Mouse (Mus musculus): ENCODE measurements at regions not wholly inside any gene's neighbourhood (a gene's known extent, or its start where the extent isn't known, plus 50 kb on each side); places are given as distances from the start of the nearest gene placed in this dataset.

DNA sequence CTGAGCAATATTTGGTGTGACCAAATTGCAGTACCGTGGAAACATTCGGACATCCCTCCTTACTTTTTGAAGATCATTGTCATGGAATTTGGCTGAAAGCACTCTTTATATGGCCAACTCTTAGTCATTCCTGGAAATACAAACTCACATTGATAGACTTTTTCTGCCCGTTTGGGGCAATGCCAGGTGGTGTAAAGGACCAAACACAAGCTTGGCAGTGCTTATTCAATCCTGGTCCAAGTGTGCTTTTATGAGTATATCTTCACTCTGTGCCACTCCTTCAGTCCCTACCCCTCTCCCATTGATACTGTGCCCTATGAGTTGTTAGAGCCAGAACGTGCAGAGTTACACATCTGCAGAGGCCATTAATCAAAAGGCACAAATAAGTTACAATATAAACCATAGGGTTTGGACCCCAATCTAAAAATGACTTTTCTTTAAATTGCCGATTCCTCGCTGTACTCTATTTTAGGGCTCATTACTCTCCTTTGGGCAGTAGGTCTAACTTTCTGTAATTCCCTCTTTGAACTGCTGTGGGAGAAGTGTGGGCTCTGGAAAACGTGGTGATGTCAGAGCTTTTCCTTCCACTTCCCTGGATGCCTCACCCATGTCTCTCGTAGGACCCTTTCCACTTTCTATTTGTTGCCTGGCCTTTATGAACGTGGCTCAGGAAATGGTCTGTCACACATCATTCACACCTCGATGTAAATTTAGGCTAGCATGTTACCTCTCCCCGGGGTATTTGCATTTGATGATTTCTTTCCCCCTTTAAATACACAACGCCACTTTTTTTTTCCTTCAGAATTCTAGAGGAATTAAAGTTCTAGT, 219.1 kb downstream of the Tbx15 start:
- no peak for TF ChIP-seq CTCF (IDR thresholded peaks at IDR 0.05; ENCODE audit: borderline replicate concordance, extremely low read depth, insufficient read depth, insufficient read length)
- no peak for TF ChIP-seq POLR2A (IDR thresholded peaks at IDR 0.05; ENCODE audit: borderline replicate concordance, extremely low read depth, insufficient read depth, insufficient read length, poor library complexity, severe bottlenecking)

Measured in brain, embryonic 14.5 days (tissue).